Mouse (Mus musculus): ENCODE measurements around the gene 4931414P19Rik.

DNA sequence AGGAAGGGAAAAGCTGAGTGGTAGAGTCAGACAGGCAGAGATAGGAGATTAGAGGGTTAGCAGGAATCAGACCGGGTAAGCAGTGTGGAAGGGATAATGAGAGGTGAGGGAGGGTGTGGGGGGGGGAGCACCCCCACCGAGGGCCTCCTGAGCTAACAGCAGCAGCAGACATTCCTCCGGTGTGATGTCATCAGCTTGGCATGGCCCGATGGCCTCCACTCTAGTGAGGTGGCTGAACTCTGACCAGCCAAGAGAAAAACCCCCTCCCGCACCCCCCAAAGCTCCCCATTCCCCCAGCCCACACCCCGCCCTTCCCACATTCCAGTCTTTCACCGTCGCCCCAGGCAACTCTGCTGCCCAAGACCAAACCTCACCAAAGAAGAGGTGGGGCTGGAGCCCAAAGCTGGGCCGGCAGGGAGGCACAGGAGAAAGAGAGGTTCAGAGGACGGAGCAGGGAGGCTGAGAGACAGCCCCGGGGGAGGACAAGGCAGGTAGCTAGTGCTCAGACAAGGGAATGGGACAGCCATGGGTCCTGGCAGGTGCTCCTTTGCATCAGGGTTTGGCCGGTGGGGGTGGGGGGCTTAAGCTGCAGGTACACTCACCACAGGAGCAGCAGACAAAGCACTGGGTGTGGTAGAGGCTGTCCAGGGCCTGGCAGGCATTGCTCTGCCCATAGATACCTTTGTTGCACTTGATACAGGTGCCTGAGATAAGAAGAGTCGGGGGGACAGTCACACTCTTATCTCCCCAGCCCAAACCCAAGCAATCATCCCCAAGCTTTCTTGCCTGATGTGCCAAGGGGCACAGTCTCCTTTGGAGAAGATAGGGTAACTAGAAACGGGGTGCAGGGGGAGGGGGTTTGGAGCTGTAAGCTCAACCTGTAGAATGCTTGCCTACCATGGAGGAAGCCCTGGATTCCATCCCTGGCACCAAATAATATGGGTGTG, 32.7 kb downstream of the 4931414P19Rik start:
- TF ChIP-seq CTCF (IDR thresholded peaks at IDR 0.05; ENCODE audit: borderline replicate concordance, insufficient read depth, low read length) (no peak), POLR2A (IDR thresholded peaks at IDR 0.05; ENCODE audit: low read depth, low read length) (peak; percentile 76)

All from embryonic fibroblast, embryonic 13.5 days (primary cell).